Mouse (Mus musculus) C2C12 (cell line): ENCODE measurements around the gene P4ha2. TPM values are rescaled to one million over a fixed set of nuclear protein-coding genes. Genes with fewer than 3 reads are reported as not detected.
A peak's percentile ranks its signal among the peaks of the same experiment; 100 is the strongest.

ENCODE experiments used
- H3K27me3 ChIP-seq: one replicate; pipeline ENCODE4 v1.6.1; 2011; ENCODE audit not compliant: control insufficient read depth, insufficient read depth, insufficient read length
- H3K36me3 ChIP-seq: one replicate; pipeline ENCODE4 v1.6.1; 2011; ENCODE audit not compliant: control insufficient read depth, insufficient read depth
- H3K4me3 ChIP-seq: one replicate; pipeline ENCODE4 v1.5.1; 2011; ENCODE audit warnings: mild to moderate bottlenecking, control low read depth; ENCODE audit not compliant: poor library complexity, insufficient read depth, severe bottlenecking
- H3K79me2 ChIP-seq: one replicate; pipeline ENCODE4 v1.6.1; 2011; ENCODE audit not compliant: control insufficient read depth, insufficient read depth
- H3K79me3 ChIP-seq: one replicate; pipeline ENCODE4 v1.6.1; 2011; ENCODE audit warnings: low read depth, control low read depth
- H3ac ChIP-seq: one replicate; pipeline ENCODE3; 2011; ENCODE audit warnings: low read depth; ENCODE audit not compliant: control insufficient read depth, insufficient read length
- CEBPB ChIP-seq: IDR thresholded peaks from one replicate; pipeline ENCODE4 v1.6.1; 2011; ENCODE audit warnings: low read depth, mild to moderate bottlenecking, control low read depth, moderate library complexity
- CTCF ChIP-seq: IDR thresholded peaks from one replicate; pipeline ENCODE4 v1.5.1; 2011; ENCODE audit not compliant: control insufficient read depth, insufficient read depth, insufficient read length
- FOSL1 ChIP-seq: IDR thresholded peaks from one replicate; pipeline ENCODE4 v1.8.0; 2011; ENCODE audit warnings: mild to moderate bottlenecking, low read length; ENCODE audit not compliant: poor library complexity, insufficient read depth, severe bottlenecking
- MAX ChIP-seq: IDR thresholded peaks from one replicate; pipeline ENCODE4 v1.6.1; 2011; ENCODE audit warnings: mild to moderate bottlenecking, control low read depth
- MYOD1 ChIP-seq: IDR thresholded peaks from one replicate; pipeline ENCODE4 v1.6.1; 2011; ENCODE audit warnings: low read depth; ENCODE audit not compliant: control insufficient read depth, insufficient read length
- MYOG ChIP-seq: IDR thresholded peaks from one replicate; pipeline ENCODE4 v1.6.1; 2011; ENCODE audit not compliant: control insufficient read depth, insufficient read length; ENCODE audit errors: extremely low read depth
- USF1 ChIP-seq: IDR thresholded peaks from one replicate; pipeline ENCODE4 v1.6.1; 2011; ENCODE audit warnings: low read depth, mild to moderate bottlenecking, control low read depth, moderate library complexity
- polyA plus RNA-seq: library from polyadenylated mRNA; unstranded; fragments of >200 nt; fragmentation: generic; extraction: Trizol; gene quantifications from one replicate; pipeline ENCODE4 v1.2.1, GENCODE M21; 2012; ENCODE audit warnings: missing spikeins

The P4ha2 gene
- polyA plus RNA-seq, 1 experiment: 26.4 TPM

- no peak for TF ChIP-seq CTCF
- peak; percentile 46 for TF ChIP-seq MAX
- TF ChIP-seq MYOD1: no peak
- TF ChIP-seq CEBPB: no peak
- TF ChIP-seq USF1: no peak
- peaks cover 19% of the 10 kb centered on the region for H3K36me3 ChIP-seq
- peaks cover 44% of the 10 kb centered on the region for H3K79me2 ChIP-seq
- H3K79me3 ChIP-seq: peaks cover 3% of the 10 kb centered on the region
- no peak overlapping the region for H3ac ChIP-seq
- no peaks in the 10 kb centered on the region for H3K27me3 ChIP-seq
- H3K4me3 ChIP-seq: no peak overlapping the region
Measured at GRCm38 (mm10) chr11:54062086-54062752, 37.7 kb upstream of the P4ha2 start.

GRCm38 (mm10) chr11:54062753-54063471 is 37.0 kb upstream of the P4ha2 start:
- Histone ChIP-seq H3ac (no peak overlapping the region), H3K79me3 (peaks cover 3% of the 10 kb centered on the region), H3K27me3 (no peaks in the 10 kb centered on the region), H3K4me3 (no peak overlapping the region), H3K79me2 (peaks cover 46% of the 10 kb centered on the region), H3K36me3 (peaks cover 19% of the 10 kb centered on the region)
- TF ChIP-seq CTCF (no peak), MYOD1 (peak; percentile 87)

- TF ChIP-seq MYOD1: no peak
- no peak for TF ChIP-seq CEBPB
- TF ChIP-seq FOSL1: no peak
- no peak for TF ChIP-seq MAX
- no peak for TF ChIP-seq MYOG
- TF ChIP-seq CTCF: no peak
- TF ChIP-seq USF1: no peak
- peaks cover 46% of the 10 kb centered on the region for H3K79me2 ChIP-seq
- no peak overlapping the region for H3ac ChIP-seq
- peaks cover 19% of the 10 kb centered on the region for H3K36me3 ChIP-seq
- H3K4me3 ChIP-seq: no peak overlapping the region
- no peaks in the 10 kb centered on the region for H3K27me3 ChIP-seq
- peaks cover 3% of the 10 kb centered on the region for H3K79me3 ChIP-seq
Measured at GRCm38 (mm10) chr11:54063472-54063775, 36.5 kb upstream of the P4ha2 start.

GRCm38 (mm10) chr11:54064412-54064978 is 35.4 kb upstream of the P4ha2 start:
- Histone ChIP-seq H3ac (no peak overlapping the region), H3K79me2 (peaks cover 44% of the 10 kb centered on the region), H3K79me3 (peaks cover 3% of the 10 kb centered on the region), H3K27me3 (no peaks in the 10 kb centered on the region), H3K36me3 (peaks cover 12% of the 10 kb centered on the region), H3K4me3 (no peak overlapping the region)
- no peak for TF ChIP-seq FOSL1
- TF ChIP-seq USF1: peak; percentile 43

- no peak overlapping the region for H3ac ChIP-seq
- H3K36me3 ChIP-seq: peaks cover 5% of the 10 kb centered on the region
- H3K79me2 ChIP-seq: peaks cover 38% of the 10 kb centered on the region
- TF ChIP-seq CTCF (no peak), FOSL1 (no peak), CEBPB (no peak), MYOD1 (no peak), MAX (no peak), USF1 (no peak), MYOG (no peak)
- peaks cover 3% of the 10 kb centered on the region for H3K79me3 ChIP-seq
- no peaks in the 10 kb centered on the region for H3K27me3 ChIP-seq
- no peak overlapping the region for H3K4me3 ChIP-seq
Measured at GRCm38 (mm10) chr11:54065106-54065914, 34.6 kb upstream of the P4ha2 start.

- no peak for TF ChIP-seq FOSL1
- TF ChIP-seq CEBPB: no peak
- no peak for TF ChIP-seq MAX
- TF ChIP-seq MYOD1: no peak
- no peak for TF ChIP-seq USF1
- no peak for TF ChIP-seq CTCF
- no peak for TF ChIP-seq MYOG
- peaks cover 5% of the 10 kb centered on the region for H3K36me3 ChIP-seq
- H3K79me3 ChIP-seq: peaks cover 3% of the 10 kb centered on the region
- H3K79me2 ChIP-seq: peaks cover 38% of the 10 kb centered on the region
- H3ac ChIP-seq: no peak overlapping the region
- H3K4me3 ChIP-seq: no peak overlapping the region
- H3K27me3 ChIP-seq: no peaks in the 10 kb centered on the region
Measured at GRCm38 (mm10) chr11:54065915-54066178, 34.0 kb upstream of the P4ha2 start.
